Mouse (Mus musculus) heart, postnatal 0 days (tissue): ENCODE data around the gene Lcn4.

Experiments used
- CTCF ChIP-seq: IDR thresholded peaks from 2 replicates; pipeline ENCODE4 v1.5.1; 2016; ENCODE audit warnings: antibody characterized with exemption, control low read depth, low read depth
- EP300 ChIP-seq: IDR thresholded peaks from 2 replicates; pipeline ENCODE4 v1.6.1; 2016; ENCODE audit warnings: antibody characterized with exemption, low read depth

DNA sequence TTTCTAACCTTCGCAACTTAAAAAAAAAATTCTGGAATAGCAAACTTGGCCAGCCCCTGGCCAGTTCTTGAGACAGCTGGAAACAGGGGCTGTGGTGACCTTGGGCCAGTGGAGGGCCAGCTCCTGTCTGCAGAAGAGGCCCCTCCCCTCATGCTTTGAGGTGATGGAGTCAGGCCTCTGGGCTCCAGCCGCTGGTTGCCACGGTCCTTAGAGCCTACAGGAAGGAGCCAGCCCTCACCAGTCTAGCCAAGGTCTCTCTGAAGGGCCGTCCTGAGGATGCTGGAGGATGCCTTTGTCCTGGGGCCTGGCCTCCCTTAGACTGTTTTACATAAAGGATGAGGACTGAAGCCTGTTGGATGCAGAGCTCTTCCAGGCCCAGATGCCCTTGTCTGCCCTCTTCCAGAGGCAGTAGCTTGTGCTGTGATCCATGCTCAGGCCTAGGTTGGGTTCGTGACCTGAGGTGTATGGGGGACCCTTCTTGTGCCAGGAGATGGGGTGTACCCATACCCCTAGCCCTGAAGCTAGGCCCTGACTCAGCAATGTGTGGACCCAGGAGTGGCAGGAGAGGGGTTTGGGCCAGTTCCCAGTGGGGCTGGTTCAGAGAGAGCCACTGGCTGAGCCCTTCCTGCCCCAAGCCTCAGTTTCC lies 42.2 kb downstream of the Lcn4 start:
- TF ChIP-seq EP300 (no peak), CTCF (no peak)
